Comparison of ENCODE assay signal across 8 mouse cellular contexts in the genomic region with DNA sequence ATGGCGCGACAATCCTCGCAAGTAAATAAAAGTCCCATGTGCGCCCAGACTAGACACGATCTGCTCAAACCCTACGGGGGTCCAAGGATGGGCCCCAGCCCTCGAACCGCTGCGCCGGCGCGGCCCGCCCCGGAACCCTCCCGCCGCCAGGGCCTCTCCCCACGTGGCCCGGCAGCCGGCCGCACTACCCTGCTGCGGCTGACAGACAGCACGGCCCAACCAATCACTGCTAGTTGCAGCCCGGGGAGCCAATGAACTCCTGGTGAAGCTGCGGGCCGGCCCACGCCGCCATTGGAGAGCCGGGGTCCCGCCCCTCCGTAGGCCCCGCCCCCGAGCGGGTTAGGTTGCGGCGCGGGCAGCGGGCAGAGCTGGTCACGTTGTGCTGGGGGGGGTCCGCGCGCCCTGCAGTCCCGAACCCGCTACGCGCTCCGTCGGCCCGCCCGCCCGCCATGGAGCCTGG. TPM values are rescaled to one million over a fixed set of nuclear protein-coding genes. Genes with fewer than 3 reads are reported as not detected.
DNase-seq lines count a peak whose midpoint lies in the region; ATAC-seq lines count a peak whose summit lies in the region.

A gene (plus strand): TSS at position 333 of the 460 bp plus-strand sequence.

- H3K9me3 ChIP-seq in forebrain, embryonic 10.5 days = no peaks in the 10 kb centered on the region
- no peaks in the 10 kb centered on the region for H3K9me3 ChIP-seq in heart, embryonic 15.5 days (replicated peaks)
- no peaks in the 10 kb centered on the region for H3K9me3 ChIP-seq in liver, embryonic 15.5 days (replicated peaks)
- H3K9me3 ChIP-seq in neural tube, embryonic 12.5 days = no peaks in the 10 kb centered on the region

- DNase-seq in CD8-positive naive resting alpha-beta T cell, adult 2 months (ENCODE audit: low read depth in 2 of 2, low spot score in 2 of 2) = peak; percentile 88 to 89
- peak; percentile 90 for DNase-seq in c-Kit-positive CD71-negative TER-119-negative erythroid progenitor cells, embryonic 14.5 days (ENCODE audit: low read depth)
- peak; percentile 95 for DNase-seq in forebrain, embryonic 10.5 days (ENCODE audit: extremely low spot score, low spot score)
- DNase-seq in kidney, postnatal 36 days = peak; percentile 99
- peak; percentile 97 for DNase-seq in telencephalon, adult 2 months (ENCODE audit: low read depth, low spot score)

- peak within 1 kb of the TSS; percentile 93 for H3K27ac ChIP-seq in forebrain, embryonic 10.5 days
- H3K27ac ChIP-seq in heart, embryonic 15.5 days = peak within 1 kb of the TSS; percentile 80
- peak within 1 kb of the TSS; percentile 71 for H3K27ac ChIP-seq in liver, embryonic 15.5 days (replicated peaks)
- no peak within 1 kb of the TSS for H3K27ac ChIP-seq in neural tube, embryonic 12.5 days

- H3K4me1 ChIP-seq in forebrain, embryonic 10.5 days = peaks cover 52% of the 10 kb centered on the region
- H3K4me1 ChIP-seq in heart, embryonic 15.5 days (replicated peaks) = peaks cover 23% of the 10 kb centered on the region
- peaks cover 41% of the 10 kb centered on the region for H3K4me1 ChIP-seq in liver, embryonic 15.5 days (replicated peaks)
- H3K4me1 ChIP-seq in neural tube, embryonic 12.5 days = peaks cover 20% of the 10 kb centered on the region

- no peaks in the 10 kb centered on the region for H3K27me3 ChIP-seq in forebrain, embryonic 10.5 days (ENCODE audit: poor library complexity, severe bottlenecking)
- H3K27me3 ChIP-seq in heart, embryonic 15.5 days = no peaks in the 10 kb centered on the region
- H3K27me3 ChIP-seq in liver, embryonic 15.5 days = no peaks in the 10 kb centered on the region
- no peaks in the 10 kb centered on the region for H3K27me3 ChIP-seq in neural tube, embryonic 12.5 days (replicated peaks)

- WGBS in forebrain, embryonic 10.5 days = under 1% methylated on average over 42 of the region's 50 CpGs
- WGBS in heart, embryonic 15.5 days = under 1% methylated on average over 30 of the region's 50 CpGs
- under 1% methylated on average over 50 of the region's 50 CpGs for WGBS in liver, embryonic 15.5 days (ENCODE audit: insufficient replicate concordance)
- WGBS in neural tube, embryonic 12.5 days = under 1% methylated on average over 50 of the region's 50 CpGs

- ATAC-seq in heart, embryonic 15.5 days (replicated peaks; ENCODE audit: insufficient number of reproducible peaks, insufficient read depth, low FRiP score, low read depth) = peak; percentile 99
- ATAC-seq in liver, embryonic 15.5 days (ENCODE audit: insufficient read depth) = peak; percentile 99
- peak; percentile 99 for ATAC-seq in neural tube, embryonic 12.5 days (ENCODE audit: low FRiP score, low read depth)

- peaks cover 40% of the 10 kb centered on the region for H3K36me3 ChIP-seq in forebrain, embryonic 10.5 days (replicated peaks)
- peaks cover 24% of the 10 kb centered on the region for H3K36me3 ChIP-seq in heart, embryonic 15.5 days
- peaks cover 30% of the 10 kb centered on the region for H3K36me3 ChIP-seq in liver, embryonic 15.5 days (replicated peaks)
- H3K36me3 ChIP-seq in neural tube, embryonic 12.5 days = peaks cover 30% of the 10 kb centered on the region

- peak within 1 kb of the TSS; percentile 91 for H3K4me2 ChIP-seq in heart, embryonic 15.5 days
- H3K4me2 ChIP-seq in liver, embryonic 15.5 days = peak within 1 kb of the TSS; percentile 97
- H3K4me2 ChIP-seq in neural tube, embryonic 12.5 days (replicated peaks) = peak within 1 kb of the TSS; percentile 98

- H3K9ac ChIP-seq in heart, embryonic 15.5 days = peak within 1 kb of the TSS; percentile 82
- peak within 1 kb of the TSS; percentile 72 for H3K9ac ChIP-seq in liver, embryonic 15.5 days
- H3K9ac ChIP-seq in neural tube, embryonic 12.5 days = peak within 1 kb of the TSS; percentile 82

- H3K4me3 ChIP-seq in forebrain, embryonic 10.5 days = peak within 1 kb of the TSS; percentile 95
- peak within 1 kb of the TSS; percentile 95 for H3K4me3 ChIP-seq in heart, embryonic 15.5 days
- peak within 1 kb of the TSS; percentile 87 for H3K4me3 ChIP-seq in liver, embryonic 15.5 days (replicated peaks)
- H3K4me3 ChIP-seq in neural tube, embryonic 12.5 days = peak within 1 kb of the TSS; percentile 94

RNA-seq across cellular contexts. Expression of the gene that starts here (rescaled TPM):
- 265 and 272 TPM in 2 replicates for polyA plus RNA-seq in forebrain, embryonic 10.5 days (2016; fragmentation: Nextera tagmentation; extraction: Ambion mirVana)
- 76.8 and 113 TPM in 2 replicates for polyA plus RNA-seq in heart, embryonic 15.5 days (2015; fragmentation: Nextera tagmentation; extraction: Ambion mirVana)
- 128 and 137 TPM in 2 replicates for polyA plus RNA-seq in liver, embryonic 15.5 days (2015; fragmentation: Nextera tagmentation; extraction: Ambion mirVana)
- 167 and 170 TPM in 2 replicates for polyA plus RNA-seq in neural tube, embryonic 12.5 days (2016; fragmentation: Nextera tagmentation; extraction: Ambion mirVana)
